Mouse (Mus musculus) heart, postnatal 0 days (tissue): Measurements from ENCODE around the gene 2700097O09Rik. TPM values are rescaled to one million over a fixed set of nuclear protein-coding genes. Genes with fewer than 3 reads are reported as not detected.
A peak's percentile ranks its signal among the peaks of the same experiment; 100 is the strongest.
"Not testable (repeated sequence)": the region's sequence is repeated elsewhere in the genome, so short reads cannot be mapped to it uniquely, and the experiment has no call there.

ENCODE experiments used
- ATAC-seq: fragments of 200-750 bp; cut with Nextera tagmentation; 2 replicates; pipeline ENCODE4 v1.8.0; 2017; ENCODE audit warnings: low read depth, moderate number of reproducible peaks, moderate library complexity; ENCODE audit not compliant: insufficient read depth
- DNase-seq: peaks from one replicate; pipeline ENCODE4 v3.0.0-alpha.2; 2016; ENCODE audit warnings: low spot score
- H3K27ac ChIP-seq: fragments of 300-500 bp; sonication (generic); 2 replicates; pipeline ENCODE4 v1.5.1; 2014; ENCODE audit warnings: low read depth, mild to moderate bottlenecking
- H3K27me3 ChIP-seq: fragments of 300-500 bp; sonication (generic); 2 replicates; pipeline ENCODE4 v1.6.1; 2014; ENCODE audit warnings: low read length, mixed read lengths; ENCODE audit not compliant: control insufficient read depth, insufficient read depth
- H3K36me3 ChIP-seq: fragments of 300-500 bp; sonication (generic); replicated peaks from 2 replicates; pipeline ENCODE4 v1.6.1; 2014; ENCODE audit warnings: low read length, mixed read lengths; ENCODE audit not compliant: control insufficient read depth, insufficient read depth
- H3K4me1 ChIP-seq: fragments of 300-500 bp; sonication (generic); 2 replicates; pipeline ENCODE4 v1.6.1; 2014; ENCODE audit warnings: antibody characterized with exemption; ENCODE audit not compliant: control insufficient read depth, insufficient read depth
- H3K4me2 ChIP-seq: fragments of 300-500 bp; sonication (generic); 2 replicates; pipeline ENCODE4 v1.6.1; 2014; ENCODE audit warnings: low read depth, mild to moderate bottlenecking, low read length, moderate library complexity
- H3K4me3 ChIP-seq: fragments of 300-500 bp; sonication (generic); 2 replicates; pipeline ENCODE4 v1.5.1; 2014; ENCODE audit warnings: low read depth, low read length
- H3K9ac ChIP-seq: fragments of 300-500 bp; sonication (generic); replicated peaks from 2 replicates; pipeline ENCODE4 v1.6.1; 2014; ENCODE audit warnings: low read depth, low read length, mixed read lengths
- H3K9me3 ChIP-seq: fragments of 300-500 bp; sonication (generic); replicated peaks from 2 replicates; pipeline ENCODE4 v1.6.1; 2016; ENCODE audit warnings: low read length; ENCODE audit not compliant: control insufficient read depth
- EP300 ChIP-seq: IDR thresholded peaks from 2 replicates; pipeline ENCODE4 v1.6.1; 2016; ENCODE audit warnings: antibody characterized with exemption, low read depth
- WGBS: fragments of 180-500 bp; shearing (Covaris S2); extraction: QIAGEN DNeasy Blood & Tissue Kit; methylation state at CpG from one replicate; pipeline ENCODE4 v1.1.7; 2014; 5-methylcytosine and 5-hydroxymethylcytosine counted together
- polyA plus RNA-seq: library from polyadenylated mRNA; unstranded; fragments of >200 nt; fragmentation: Nextera tagmentation; extraction: Ambion mirVana; gene quantifications from 2 replicates; pipeline ENCODE4 v1.2.1, GENCODE M21; 2015
- total RNA-seq: library from RNA; depleted of rRNA; stranded (reverse); fragments of >200 nt; gene quantifications from 2 replicates; pipeline ENCODE4 v1.2.3, GENCODE M21; 2014; ENCODE audit warnings: low replicate concordance; rRNA removed

2700097O09Rik gene
- 5.6 and 19.1 TPM in 2 replicates for total RNA-seq
- polyA plus RNA-seq, result 15.3 and 18.0 TPM in 2 replicates

- H3K27me3 ChIP-seq, H3K36me3 ChIP-seq, H3K4me1 ChIP-seq, H3K9me3 ChIP-seq: not testable (repeated sequence)
- peak within 1 kb of the TSS; percentile 82 for H3K9ac ChIP-seq
- peak within 1 kb of the TSS; percentile 64 for H3K4me2 ChIP-seq
- ATAC-seq, result peak; percentile 97
- under 1% methylated on average over 58 of the region's 60 CpGs for WGBS
- H3K4me3 ChIP-seq, result peak within 1 kb of the TSS; percentile 75
- DNase-seq, result peak; percentile 92
- peak within 1 kb of the TSS; percentile 97 for H3K27ac ChIP-seq
Measured at GRCm38 (mm10) chr12:55079726-55080600, at the start of gene 2700097O09Rik, which contains the start of gene Srp54a. Gene 2700097O09Rik, minus strand, starts transcription at chr12:55080110. Gene Srp54a, plus strand, starts transcription at chr12:55080262.

GRCm38 (mm10) chr12:55124731-55125130 lies 44.8 kb upstream of the 2700097O09Rik start:
- WGBS, result no CpG with 5 or more reads among the region's 18 CpGs
- ATAC-seq, result peak; percentile 59
- not testable (repeated sequence) for H3K4me1 ChIP-seq, H3K4me3 ChIP-seq, H3K36me3 ChIP-seq, H3K27me3 ChIP-seq, H3K9me3 ChIP-seq, DNase-seq, H3K9ac ChIP-seq, H3K4me2 ChIP-seq, H3K27ac ChIP-seq

GRCm38 (mm10) chr12:55124242-55124641 lies 44.3 kb upstream of the 2700097O09Rik start, which contains the start of gene Fam177a:
Gene Fam177a, plus strand, starts transcription at chr12:55124469.
- H3K36me3 ChIP-seq, H3K4me1 ChIP-seq, DNase-seq, H3K9ac ChIP-seq, H3K27me3 ChIP-seq, H3K9me3 ChIP-seq, H3K27ac ChIP-seq, H3K4me3 ChIP-seq, H3K4me2 ChIP-seq: not testable (repeated sequence)
- no CpG with 5 or more reads among the region's 40 CpGs for WGBS
- ATAC-seq, result peak; percentile 98

GRCm38 (mm10) chr12:55112616-55113015 lies 32.7 kb upstream of the 2700097O09Rik start:
- not testable (repeated sequence) for H3K4me1 ChIP-seq, H3K9me3 ChIP-seq, H3K36me3 ChIP-seq, ATAC-seq, H3K27ac ChIP-seq, H3K4me2 ChIP-seq, DNase-seq, H3K27me3 ChIP-seq, H3K9ac ChIP-seq, H3K4me3 ChIP-seq
- WGBS, result no CpG with 5 or more reads among the region's 7 CpGs

GRCm38 (mm10) chr12:55092127-55092526 lies 12.2 kb upstream of the 2700097O09Rik start:
- ATAC-seq, H3K27ac ChIP-seq, H3K9ac ChIP-seq, H3K9me3 ChIP-seq, H3K27me3 ChIP-seq, H3K36me3 ChIP-seq, H3K4me3 ChIP-seq, H3K4me1 ChIP-seq, H3K4me2 ChIP-seq, DNase-seq: not testable (repeated sequence)
- 100% methylated on average over 1 of the region's 7 CpGs for WGBS

GRCm38 (mm10) chr12:55080601-55080942 lies 662 bp upstream of the 2700097O09Rik start:
- WGBS, result 0% methylated on average over 25 of the region's 25 CpGs
- Histone ChIP-seq H3K27ac (peak overlapping the region; percentile 97), H3K4me2 (peak overlapping the region; percentile 54), H3K9ac (peak overlapping the region; percentile 82), H3K4me3 (peak overlapping the region; percentile 75)
- H3K9me3 ChIP-seq, H3K27me3 ChIP-seq, H3K36me3 ChIP-seq, DNase-seq, H3K4me1 ChIP-seq: not testable (repeated sequence)
- TF ChIP-seq EP300, result 0 out of 2 replicates have a peak, but pooled peaks have one; percentile 58
- ATAC-seq, result peak; percentile 50
